Mouse (Mus musculus) mature B cell (primary cell): ENCODE results near the gene 6330409D20Rik.

Source experiments
- in situ Hi-C: fragments of 300-500 bp; cut with MboI; formaldehyde crosslinking; loops from 2 replicates; pipeline ENCODE4 v1.14.3; 2019

6330409D20Rik gene

GRCm38 (mm10) chr2:32740916-32741272, at the start of gene 6330409D20Rik:
6330409D20Rik (minus strand) TSS chr2:32741016.
- in situ Hi-C loops = no loop called here

- in situ Hi-C loops = no loop called here
Measured at GRCm38 (mm10) chr2:32788581-32788980, 47.8 kb upstream of the 6330409D20Rik start.

- in situ Hi-C loops = no loop called here
Measured at GRCm38 (mm10) chr2:32787176-32787575, 46.4 kb upstream of the 6330409D20Rik start.

- in situ Hi-C loops = no loop called here
Measured at GRCm38 (mm10) chr2:32784048-32784681, 43.3 kb upstream of the 6330409D20Rik start, which contains the start of gene Cfap157. Cfap157 (minus strand) TSS chr2:32784428.

- in situ Hi-C loops = no loop called here
Measured at GRCm38 (mm10) chr2:32781710-32782109, 40.9 kb upstream of the 6330409D20Rik start.

- in situ Hi-C loops = no loop called here
Measured at GRCm38 (mm10) chr2:32779714-32780113, 38.9 kb upstream of the 6330409D20Rik start.

GRCm38 (mm10) chr2:32779131-32779530, 38.3 kb upstream of the 6330409D20Rik start:
- in situ Hi-C loops = no loop called here

GRCm38 (mm10) chr2:32778081-32778480, 37.3 kb upstream of the 6330409D20Rik start:
- in situ Hi-C loops = no loop called here

- in situ Hi-C loops = no loop called here
Measured at GRCm38 (mm10) chr2:32776192-32776591, 35.4 kb upstream of the 6330409D20Rik start.

- in situ Hi-C loops = no loop called here
Measured at GRCm38 (mm10) chr2:32775359-32776074, 34.7 kb upstream of the 6330409D20Rik start, which contains the start of the genes Ttc16 and Ptrh1. Ttc16 (minus strand) TSS chr2:32775633. Ptrh1 (plus strand) TSS chr2:32775786.

GRCm38 (mm10) chr2:32772626-32773279, 31.9 kb upstream of the 6330409D20Rik start:
- in situ Hi-C loops = no loop called here

- in situ Hi-C loops = no loop called here
Measured at GRCm38 (mm10) chr2:32771886-32772285, 31.1 kb upstream of the 6330409D20Rik start.

GRCm38 (mm10) chr2:32769327-32770085, 28.7 kb upstream of the 6330409D20Rik start:
- in situ Hi-C loops = no loop called here

- in situ Hi-C loops = no loop called here
Measured at GRCm38 (mm10) chr2:32768661-32769285, 28.0 kb upstream of the 6330409D20Rik start.

GRCm38 (mm10) chr2:32767241-32767640, 26.4 kb upstream of the 6330409D20Rik start:
- in situ Hi-C loops = no loop called here

- in situ Hi-C loops = no loop called here
Measured at GRCm38 (mm10) chr2:32763353-32763752, 22.5 kb upstream of the 6330409D20Rik start.

- in situ Hi-C loops = no loop called here
Measured at GRCm38 (mm10) chr2:32761859-32762258, 21.0 kb upstream of the 6330409D20Rik start.

- in situ Hi-C loops = no loop called here
Measured at GRCm38 (mm10) chr2:32761361-32761760, 20.5 kb upstream of the 6330409D20Rik start.

- in situ Hi-C loops = loop anchor here (5.0 kb wide), 1 partner anchor 47 kb away; the partner anchor contains the start of gene Cdk9
Measured at GRCm38 (mm10) chr2:32759001-32759400, 18.2 kb upstream of the 6330409D20Rik start.

- in situ Hi-C loops = loop anchor here (5.0 kb wide), 1 partner anchor 46 kb away; the partner anchor contains the start of gene Cdk9
Measured at GRCm38 (mm10) chr2:32758503-32758902, 17.7 kb upstream of the 6330409D20Rik start.
